Mouse (Mus musculus): ENCODE measurements around the gene Lrrc38. TPM values are rescaled to one million over a fixed set of nuclear protein-coding genes. Genes with fewer than 3 reads are reported as not detected.

The Lrrc38 gene
- polyA plus RNA-seq, 1 experiment from 2014 or later, result 0.23 TPM

- H3K27ac ChIP-seq (ENCODE audit: low read depth, low read length), result no peak overlapping the region
- WGBS (ENCODE audit: insufficient replicate concordance), result 74% methylated on average over 5 of the region's 5 CpGs
- peaks cover 13% of the 10 kb centered on the region for H3K36me3 ChIP-seq (ENCODE audit: control insufficient read depth, insufficient read depth, low read length)
- ATAC-seq (replicated peaks; ENCODE audit: insufficient number of reproducible peaks, low FRiP score, low TSS enrichment), result no peak; the same call in 1 of the 2 replicates
- no peaks in the 10 kb centered on the region for H3K4me1 ChIP-seq (ENCODE audit: control insufficient read depth, insufficient read depth, low read length)
- peak overlapping the region; percentile 58 for H3K4me3 ChIP-seq (ENCODE audit: low read depth, low read length)
- H3K9ac ChIP-seq (ENCODE audit: low read depth, low read length), result 0 out of 2 replicates have a peak overlapping the region, but pooled peaks have one; percentile 61
- H3K27me3 ChIP-seq (ENCODE audit: control insufficient read depth, insufficient read depth, low read length), result no peaks in the 10 kb centered on the region
- H3K9me3 ChIP-seq (replicated peaks; ENCODE audit: control insufficient read depth, low read length), result no peaks in the 10 kb centered on the region
- peak overlapping the region; percentile 67 for H3K4me2 ChIP-seq
Observed at GRCm38 (mm10) chr4:143411566-143412218, 62.1 kb downstream of the Lrrc38 start.

- under 1% methylated on average over 50 of the region's 50 CpGs for WGBS (ENCODE audit: insufficient replicate concordance)
- Histone ChIP-seq H3K4me2 (peak within 1 kb of the TSS; percentile 67), H3K9ac (ENCODE audit: low read depth, low read length) (peak within 1 kb of the TSS; percentile 70), H3K27ac (ENCODE audit: low read depth, low read length) (peak within 1 kb of the TSS; percentile 72), H3K27me3 (ENCODE audit: control insufficient read depth, insufficient read depth, low read length) (no peaks in the 10 kb centered on the region), H3K4me1 (ENCODE audit: control insufficient read depth, insufficient read depth, low read length) (no peaks in the 10 kb centered on the region), H3K9me3 (replicated peaks; ENCODE audit: control insufficient read depth, low read length) (no peaks in the 10 kb centered on the region), H3K4me3 (ENCODE audit: low read depth, low read length) (peak within 1 kb of the TSS; percentile 58), H3K36me3 (ENCODE audit: control insufficient read depth, insufficient read depth, low read length) (peaks cover 20% of the 10 kb centered on the region)
- peak; percentile 89 for ATAC-seq (replicated peaks; ENCODE audit: insufficient number of reproducible peaks, low FRiP score, low TSS enrichment)
Observed at GRCm38 (mm10) chr4:143412219-143413092, 62.9 kb downstream of the Lrrc38 start, which contains the start of gene Pramef8. TSS of gene Pramef8 (plus strand) at chr4:143412426.

GRCm38 (mm10) chr4:143413621-143414020 lies 64.1 kb downstream of the Lrrc38 start:
- Histone ChIP-seq H3K36me3 (ENCODE audit: control insufficient read depth, insufficient read depth, low read length) (peaks cover 29% of the 10 kb centered on the region), H3K27me3 (ENCODE audit: control insufficient read depth, insufficient read depth, low read length) (no peaks in the 10 kb centered on the region), H3K27ac (ENCODE audit: low read depth, low read length) (no peak overlapping the region), H3K4me3 (ENCODE audit: low read depth, low read length) (no peak overlapping the region), H3K4me2 (no peak overlapping the region), H3K9me3 (replicated peaks; ENCODE audit: control insufficient read depth, low read length) (no peaks in the 10 kb centered on the region), H3K9ac (ENCODE audit: low read depth, low read length) (no peak overlapping the region), H3K4me1 (ENCODE audit: control insufficient read depth, insufficient read depth, low read length) (no peaks in the 10 kb centered on the region)
- ATAC-seq (replicated peaks; ENCODE audit: insufficient number of reproducible peaks, low FRiP score, low TSS enrichment), result no peak
- WGBS (ENCODE audit: insufficient replicate concordance), result 77% methylated on average over 1 of the region's 1 CpGs

GRCm38 (mm10) chr4:143414121-143414520 lies 64.6 kb downstream of the Lrrc38 start:
- Histone ChIP-seq H3K9ac (ENCODE audit: low read depth, low read length) (no peak overlapping the region), H3K27me3 (ENCODE audit: control insufficient read depth, insufficient read depth, low read length) (no peaks in the 10 kb centered on the region), H3K27ac (ENCODE audit: low read depth, low read length) (no peak overlapping the region), H3K4me1 (ENCODE audit: control insufficient read depth, insufficient read depth, low read length) (no peaks in the 10 kb centered on the region), H3K36me3 (ENCODE audit: control insufficient read depth, insufficient read depth, low read length) (peaks cover 33% of the 10 kb centered on the region), H3K4me3 (ENCODE audit: low read depth, low read length) (no peak overlapping the region), H3K4me2 (no peak overlapping the region), H3K9me3 (replicated peaks; ENCODE audit: control insufficient read depth, low read length) (no peaks in the 10 kb centered on the region)
- 88% methylated on average over 3 of the region's 3 CpGs for WGBS (ENCODE audit: insufficient replicate concordance)
- ATAC-seq (replicated peaks; ENCODE audit: insufficient number of reproducible peaks, low FRiP score, low TSS enrichment), result no peak

Other genes starting within 250 kb of the Lrrc38 start
- 8.1 and 11.0 TPM in 2 replicates for gene Prdm2, start 136.8 kb upstream of the Lrrc38 start, polyA plus RNA-seq (2014; fragmentation: Nextera tagmentation; extraction: Ambion mirVana)
- gene Pdpn, start 50.2 kb upstream of the Lrrc38 start, polyA plus RNA-seq (2014; fragmentation: Nextera tagmentation; extraction: Ambion mirVana), result 28.4 and 29.1 TPM in 2 replicates
- not detected in 2 replicates for gene Pramel1, start 44.7 kb downstream of the Lrrc38 start, polyA plus RNA-seq (2014; fragmentation: Nextera tagmentation; extraction: Ambion mirVana)
- gene Pramef8, start 62.7 kb downstream of the Lrrc38 start, polyA plus RNA-seq (2014; fragmentation: Nextera tagmentation; extraction: Ambion mirVana), result 13.6 and 13.7 TPM in 2 replicates
- not detected in 2 replicates for gene Oog4, start 100.6 kb downstream of the Lrrc38 start, polyA plus RNA-seq (2014; fragmentation: Nextera tagmentation; extraction: Ambion mirVana)
- not detected in 2 replicates for gene Gm13043, start 161.6 kb downstream of the Lrrc38 start, polyA plus RNA-seq (2014; fragmentation: Nextera tagmentation; extraction: Ambion mirVana)
- gene Gm13040, start 186.2 kb downstream of the Lrrc38 start, polyA plus RNA-seq (2014; fragmentation: Nextera tagmentation; extraction: Ambion mirVana), result not detected in 2 replicates
- not detected in 2 replicates for gene BC080695, start 201.9 kb downstream of the Lrrc38 start, polyA plus RNA-seq (2014; fragmentation: Nextera tagmentation; extraction: Ambion mirVana)
- gene Gm13057, start 202.0 kb downstream of the Lrrc38 start, polyA plus RNA-seq (2014; fragmentation: Nextera tagmentation; extraction: Ambion mirVana), result not detected in 2 replicates